Mouse (Mus musculus): ENCODE data around the gene Cyfip2.

Gene Cyfip2

GRCm38 (mm10) chr11:46194175-46194574 is 118.5 kb downstream of the Cyfip2 start:
- 87% methylated on average over 4 of the region's 4 CpGs for WGBS

GRCm38 (mm10) chr11:46188283-46188682 is 124.4 kb downstream of the Cyfip2 start:
- 27% methylated on average over 2 of the region's 2 CpGs for WGBS

- 26% methylated on average over 4 of the region's 4 CpGs for WGBS
Observed at GRCm38 (mm10) chr11:46185486-46185885, 127.2 kb downstream of the Cyfip2 start.

DNA sequence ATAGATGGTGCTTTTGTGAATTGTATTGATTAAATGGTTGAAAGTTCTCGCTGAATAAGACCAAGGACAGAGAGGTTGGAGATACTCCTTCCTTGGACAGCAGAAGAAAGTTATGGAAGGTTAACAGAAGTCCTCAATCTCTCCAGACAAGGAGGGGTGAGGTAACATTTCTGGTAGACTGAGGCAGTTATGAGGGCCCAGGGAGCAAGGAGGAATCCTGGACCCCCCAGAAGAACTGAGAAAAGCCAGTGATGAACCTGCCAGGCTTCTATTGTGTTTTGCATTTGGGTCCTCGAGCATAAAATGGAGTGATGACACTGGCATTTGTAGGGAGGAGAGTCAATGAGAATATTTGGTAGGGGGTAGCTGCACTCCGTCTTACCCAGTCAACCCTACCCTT is 127.7 kb downstream of the Cyfip2 start:
- 71% methylated on average over 3 of the region's 3 CpGs for WGBS

DNA sequence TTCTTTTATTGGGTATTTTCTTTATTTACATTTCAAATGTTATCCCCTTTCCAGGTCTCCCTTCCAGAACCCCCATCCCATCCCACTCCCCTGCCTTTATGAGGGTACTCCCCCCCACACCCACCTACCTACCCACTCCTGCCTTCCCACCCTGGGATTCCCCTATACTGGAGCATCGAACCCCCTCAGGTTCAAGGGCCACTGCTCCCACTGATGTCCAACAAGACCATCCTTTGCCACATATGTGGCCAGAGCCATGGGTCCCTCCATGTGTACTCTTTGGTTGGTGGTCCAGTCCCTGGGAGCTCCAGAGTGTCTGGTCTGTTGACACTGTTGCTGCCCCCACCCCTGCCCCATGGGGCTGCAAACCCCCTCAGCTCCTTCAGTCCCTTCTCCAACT is 130.6 kb downstream of the Cyfip2 start:
- 97% methylated on average over 1 of the region's 1 CpGs for WGBS

- WGBS: 78% methylated on average over 10 of the region's 10 CpGs
Observed at GRCm38 (mm10) chr11:46177246-46178043, 135.2 kb downstream of the Cyfip2 start.

- 64% methylated on average over 6 of the region's 6 CpGs for WGBS
Observed at GRCm38 (mm10) chr11:46176155-46176554, 136.5 kb downstream of the Cyfip2 start.

GRCm38 (mm10) chr11:46172128-46172527 is 140.5 kb downstream of the Cyfip2 start:
- WGBS: 92% methylated on average over 9 of the region's 9 CpGs

DNA sequence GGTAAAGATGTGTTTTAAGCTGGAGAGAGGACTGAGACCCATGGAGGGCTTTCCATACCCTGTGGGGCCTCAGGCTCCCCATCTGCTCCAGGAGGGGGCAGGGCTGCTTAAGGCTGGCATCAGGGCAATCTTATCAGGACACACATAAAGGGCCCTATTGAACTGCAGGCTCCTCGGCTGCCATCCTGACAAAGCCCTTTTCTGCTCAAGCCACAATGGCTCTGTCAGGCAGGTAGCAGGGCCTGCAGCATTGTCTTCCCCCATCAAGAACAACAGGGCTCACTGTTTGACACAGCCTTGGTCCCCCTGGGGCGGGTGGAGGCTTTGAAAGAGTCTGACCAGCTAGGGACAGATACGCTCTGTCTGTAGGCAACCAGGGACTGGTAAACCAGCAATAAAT is 142.8 kb downstream of the Cyfip2 start:
- 69% methylated on average over 3 of the region's 3 CpGs for WGBS

- 87% methylated on average over 7 of the region's 7 CpGs for WGBS
Observed at GRCm38 (mm10) chr11:46168506-46168905, 144.2 kb downstream of the Cyfip2 start.

GRCm38 (mm10) chr11:46165866-46166585 is 146.6 kb downstream of the Cyfip2 start, which contains the start of gene Nipal4:
Gene Nipal4, minus strand, starts transcription at chr11:46166508.
- under 1% methylated on average over 40 of the region's 40 CpGs for WGBS

- 53% methylated on average over 8 of the region's 8 CpGs for WGBS
Observed at GRCm38 (mm10) chr11:46156945-46157344, 155.7 kb downstream of the Cyfip2 start.

DNA sequence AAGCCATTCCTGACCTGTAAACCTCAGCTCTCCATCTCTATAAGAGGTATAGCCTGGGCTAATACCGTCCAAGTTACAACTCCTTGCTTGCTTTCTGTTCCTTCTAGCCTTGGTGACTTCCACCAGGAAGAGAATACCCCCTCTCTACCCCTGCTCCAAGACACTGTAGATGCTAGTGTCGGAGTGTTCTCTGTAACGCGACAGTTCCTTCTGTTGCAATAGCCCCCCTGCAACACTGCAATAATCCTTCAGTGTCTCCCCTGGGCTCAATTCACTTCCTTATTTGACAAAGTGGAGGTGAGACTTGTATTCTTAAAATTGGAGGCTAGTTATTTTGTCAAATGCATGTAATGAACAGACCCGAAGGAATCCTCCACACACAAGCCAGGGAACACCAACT is 166.0 kb downstream of the Cyfip2 start:
- WGBS: 93% methylated on average over 5 of the region's 5 CpGs

- 90% methylated on average over 11 of the region's 11 CpGs for WGBS
Observed at GRCm38 (mm10) chr11:46145163-46145875, 167.3 kb downstream of the Cyfip2 start.
